Mouse (Mus musculus) liver, embryonic 15.5 days (tissue): ENCODE results near the gene Spata25. TPM values are rescaled to one million over a fixed set of nuclear protein-coding genes. Genes with fewer than 3 reads are reported as not detected.
"Not testable (repeated sequence)": the region's sequence is repeated elsewhere in the genome, so short reads cannot be mapped to it uniquely, and the experiment has no call there.

ENCODE experiments used
- ATAC-seq: fragments of 200-750 bp; cut with Nextera tagmentation; 2 replicates; pipeline ENCODE4 v1.8.0; 2017; ENCODE audit warnings: moderate number of reproducible peaks, mild to moderate bottlenecking, moderate library complexity; ENCODE audit not compliant: insufficient read depth
- H3K27ac ChIP-seq: fragments of 300-500 bp; sonication (generic); replicated peaks from 2 replicates; pipeline ENCODE4 v1.5.1; 2015; ENCODE audit warnings: mild to moderate bottlenecking, inconsistent platforms
- H3K27me3 ChIP-seq: fragments of 300-500 bp; sonication (generic); 2 replicates; pipeline ENCODE4 v1.6.1; 2015; ENCODE audit warnings: mild to moderate bottlenecking, inconsistent platforms
- H3K36me3 ChIP-seq: fragments of 300-500 bp; sonication (generic); replicated peaks from 2 replicates; pipeline ENCODE4 v1.6.1; 2015; ENCODE audit warnings: moderate library complexity, mild to moderate bottlenecking, inconsistent platforms
- H3K4me1 ChIP-seq: fragments of 300-500 bp; sonication (generic); replicated peaks from 2 replicates; pipeline ENCODE4 v1.6.1; 2015; ENCODE audit warnings: inconsistent platforms
- H3K4me2 ChIP-seq: fragments of 300-500 bp; sonication (generic); 2 replicates; pipeline ENCODE4 v1.6.1; 2015; ENCODE audit warnings: moderate library complexity, mild to moderate bottlenecking, inconsistent platforms
- H3K4me3 ChIP-seq: fragments of 300-500 bp; sonication (generic); replicated peaks from 2 replicates; pipeline ENCODE4 v1.5.1; 2015; ENCODE audit warnings: mild to moderate bottlenecking, inconsistent platforms
- H3K9ac ChIP-seq: fragments of 300-500 bp; sonication (generic); 2 replicates; pipeline ENCODE4 v1.6.1; 2015; ENCODE audit warnings: moderate library complexity, mild to moderate bottlenecking, inconsistent platforms
- H3K9me3 ChIP-seq: fragments of 300-500 bp; sonication (generic); replicated peaks from 2 replicates; pipeline ENCODE4 v1.6.1; 2016; ENCODE audit warnings: inconsistent platforms
- WGBS: fragments of 180-500 bp; shearing (Covaris S2); methylation state at CpG from one replicate; pipeline ENCODE4 v1.1.7; 2015; ENCODE audit warnings: mixed read lengths; ENCODE audit not compliant: insufficient replicate concordance; 5-methylcytosine and 5-hydroxymethylcytosine counted together
- polyA plus RNA-seq: library from polyadenylated mRNA; unstranded; fragments of >200 nt; fragmentation: Nextera tagmentation; extraction: Ambion mirVana; gene quantifications from 2 replicates; pipeline ENCODE4 v1.2.1, GENCODE M21; 2015

Spata25 gene
- not detected in 2 replicates for polyA plus RNA-seq

DNA sequence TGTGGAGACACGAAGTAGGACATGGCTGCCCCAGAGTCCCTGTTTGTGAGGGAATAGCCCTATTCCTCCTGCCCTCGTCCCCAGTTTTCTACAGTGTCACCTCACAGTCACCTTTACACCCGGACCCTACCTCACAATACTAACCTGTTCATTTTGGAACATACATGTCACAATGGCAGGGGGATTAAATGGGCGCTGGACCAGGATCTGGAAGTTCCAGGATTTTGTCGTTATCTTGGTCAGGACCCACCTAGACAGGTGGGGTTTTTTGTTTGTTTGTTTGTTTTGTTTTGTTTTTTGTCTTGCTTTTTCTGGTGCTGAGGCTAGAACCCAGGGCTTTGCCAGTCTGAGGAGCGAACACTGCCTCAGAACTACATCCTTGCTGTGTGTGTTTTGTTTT is at the start of gene Spata25:
Gene Spata25, minus strand, starts transcription at position 101 of the 400 bp plus-strand sequence.
- Histone ChIP-seq H3K27me3 (no peaks in the 10 kb centered on the region), H3K27ac (0 out of 2 replicates have a peak within 1 kb of the TSS, but pooled peaks have one; percentile 9), H3K36me3 (peaks cover 19% of the 10 kb centered on the region), H3K9ac (no peak within 1 kb of the TSS), H3K4me3 (no peak within 1 kb of the TSS), H3K9me3 (no peaks in the 10 kb centered on the region), H3K4me1 (peaks cover 34% of the 10 kb centered on the region), H3K4me2 (no peak within 1 kb of the TSS; the same call in 1 of the 2 replicates)
- WGBS, result 72% methylated on average over 6 of the region's 6 CpGs
- ATAC-seq, result no peak

DNA sequence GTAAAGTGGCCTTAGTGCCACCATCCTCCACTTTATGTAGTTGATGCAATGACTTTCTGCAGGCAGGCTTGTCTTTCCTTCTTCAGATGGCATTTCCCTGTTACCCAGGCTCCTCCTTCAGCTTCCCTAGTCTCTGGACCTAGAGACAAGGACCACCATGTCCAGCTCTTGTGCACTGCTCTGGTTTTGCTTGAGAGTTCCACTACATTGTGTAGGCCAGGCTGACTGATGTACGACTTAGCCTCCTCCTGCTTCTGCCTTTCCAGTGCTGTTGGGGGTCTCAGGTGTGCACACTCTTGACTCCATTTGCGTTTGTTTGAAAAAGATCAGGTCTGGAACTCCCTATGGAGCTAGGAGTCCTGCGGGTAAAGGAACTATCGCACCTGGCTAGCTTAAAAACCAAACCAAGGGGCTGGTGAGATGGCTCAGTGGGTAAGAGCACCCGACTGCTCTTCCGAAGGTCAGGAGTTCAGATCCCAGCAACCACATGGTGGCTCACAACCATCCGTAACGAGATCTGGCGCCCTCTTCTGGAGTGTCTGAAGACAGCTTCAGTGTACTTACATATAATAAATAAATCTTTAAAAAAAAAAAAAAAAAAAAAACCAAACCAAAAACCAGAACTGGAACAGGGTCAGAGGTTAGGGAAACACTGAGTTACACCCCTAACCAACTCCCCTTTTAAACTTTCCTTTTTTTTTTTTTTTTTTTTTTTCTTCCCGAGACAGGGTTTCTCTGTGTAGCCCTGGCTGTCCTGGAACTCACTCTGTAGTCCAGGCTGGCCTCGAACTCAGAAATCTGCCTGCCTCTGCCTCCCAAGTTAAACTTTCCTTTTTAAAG is 49.3 kb upstream of the Spata25 start:
- Histone ChIP-seq H3K4me3 (peak overlapping the region; percentile 99), H3K4me2 (peak overlapping the region; percentile 88), H3K4me1 (peaks cover 41% of the 10 kb centered on the region), H3K27ac (peak overlapping the region; percentile 95; the same call in 1 of the 2 replicates), H3K9ac (0 out of 2 replicates have a peak overlapping the region, but pooled peaks have one; percentile 100)
- WGBS, result 63% methylated on average over 11 of the region's 11 CpGs
- not testable (repeated sequence) for ATAC-seq, H3K27me3 ChIP-seq, H3K9me3 ChIP-seq, H3K36me3 ChIP-seq

DNA sequence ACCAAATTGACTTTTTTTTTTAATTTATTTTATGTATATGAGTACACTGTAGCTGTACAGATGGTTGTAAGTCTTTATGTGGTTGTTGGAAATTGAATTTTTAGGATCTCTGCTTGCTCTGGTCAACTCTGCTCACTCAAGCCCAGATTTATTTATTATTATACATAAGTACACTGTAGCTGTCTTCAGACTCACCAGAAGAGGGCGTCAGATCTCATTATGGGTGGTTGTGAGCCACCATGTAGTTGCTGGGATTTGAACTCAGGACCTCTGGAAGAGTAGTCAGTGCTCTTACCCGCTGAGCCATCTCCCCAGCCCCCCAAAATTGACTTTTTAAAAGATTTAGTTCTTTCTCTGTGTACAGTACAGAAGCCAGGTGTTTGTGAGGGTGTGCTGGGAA is 47.3 kb upstream of the Spata25 start:
- H3K27ac ChIP-seq, H3K9ac ChIP-seq, H3K36me3 ChIP-seq, ATAC-seq, H3K9me3 ChIP-seq, H3K4me2 ChIP-seq, H3K4me3 ChIP-seq, H3K27me3 ChIP-seq: not testable (repeated sequence)
- 35% methylated on average over 2 of the region's 2 CpGs for WGBS
- peaks cover 31% of the 10 kb centered on the region for H3K4me1 ChIP-seq

DNA sequence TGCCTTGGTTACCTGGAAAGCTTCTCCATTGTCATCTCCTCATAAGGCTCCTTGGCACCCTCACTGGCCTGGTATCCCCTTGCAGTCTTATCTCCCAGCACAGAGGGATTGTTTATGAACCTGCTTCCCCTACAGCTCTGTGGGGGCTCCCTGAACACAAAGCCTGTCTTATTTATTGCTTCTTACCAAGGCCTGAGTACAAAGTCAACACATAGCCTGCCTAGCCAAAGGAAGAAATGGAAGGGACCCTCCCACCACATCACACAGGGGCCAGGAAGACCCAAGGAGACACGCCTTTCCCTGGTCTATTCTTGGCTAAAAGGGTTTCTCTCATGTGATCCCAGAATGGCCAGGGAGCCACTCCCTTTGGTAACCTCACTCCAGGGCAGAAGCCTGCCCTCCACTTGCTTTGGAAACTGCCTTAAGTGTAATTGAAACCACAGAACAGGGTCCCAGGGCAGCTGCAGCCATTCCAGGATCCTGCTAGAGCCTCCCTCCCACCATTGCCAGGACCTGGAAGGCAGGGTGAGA is 46.0 kb upstream of the Spata25 start:
- Histone ChIP-seq H3K4me3 (no peak overlapping the region), H3K27ac (no peak overlapping the region), H3K9me3 (no peaks in the 10 kb centered on the region), H3K4me1 (peaks cover 26% of the 10 kb centered on the region), H3K36me3 (no peaks in the 10 kb centered on the region), H3K27me3 (no peaks in the 10 kb centered on the region), H3K9ac (no peak overlapping the region), H3K4me2 (no peak overlapping the region)
- 24% methylated on average over 1 of the region's 1 CpGs for WGBS
- no peak for ATAC-seq

DNA sequence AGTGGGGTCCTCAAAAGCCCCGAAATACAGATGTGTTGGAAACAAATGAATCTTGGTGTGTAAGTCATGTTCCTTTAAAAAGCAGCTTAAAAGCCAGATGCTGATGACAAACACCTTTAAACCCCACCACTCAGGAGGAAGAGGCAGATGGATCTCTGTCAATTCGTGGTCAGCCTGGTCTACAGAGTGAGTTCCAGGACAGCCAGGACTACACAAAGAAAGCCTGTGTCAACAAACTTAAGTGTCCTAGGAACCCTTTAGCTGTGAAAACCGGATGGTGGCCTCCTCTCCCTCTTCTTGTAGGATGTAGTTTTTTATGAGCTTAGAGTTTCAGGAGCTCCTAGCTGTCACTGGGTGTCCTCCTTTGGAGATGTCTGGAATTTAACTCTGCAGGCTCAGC is 45.3 kb upstream of the Spata25 start:
- Histone ChIP-seq H3K4me3 (no peak overlapping the region), H3K4me2 (no peak overlapping the region), H3K4me1 (peaks cover 24% of the 10 kb centered on the region), H3K9ac (no peak overlapping the region), H3K27me3 (no peaks in the 10 kb centered on the region), H3K9me3 (no peaks in the 10 kb centered on the region), H3K36me3 (no peaks in the 10 kb centered on the region), H3K27ac (no peak overlapping the region)
- 25% methylated on average over 3 of the region's 3 CpGs for WGBS
- ATAC-seq, result no peak

DNA sequence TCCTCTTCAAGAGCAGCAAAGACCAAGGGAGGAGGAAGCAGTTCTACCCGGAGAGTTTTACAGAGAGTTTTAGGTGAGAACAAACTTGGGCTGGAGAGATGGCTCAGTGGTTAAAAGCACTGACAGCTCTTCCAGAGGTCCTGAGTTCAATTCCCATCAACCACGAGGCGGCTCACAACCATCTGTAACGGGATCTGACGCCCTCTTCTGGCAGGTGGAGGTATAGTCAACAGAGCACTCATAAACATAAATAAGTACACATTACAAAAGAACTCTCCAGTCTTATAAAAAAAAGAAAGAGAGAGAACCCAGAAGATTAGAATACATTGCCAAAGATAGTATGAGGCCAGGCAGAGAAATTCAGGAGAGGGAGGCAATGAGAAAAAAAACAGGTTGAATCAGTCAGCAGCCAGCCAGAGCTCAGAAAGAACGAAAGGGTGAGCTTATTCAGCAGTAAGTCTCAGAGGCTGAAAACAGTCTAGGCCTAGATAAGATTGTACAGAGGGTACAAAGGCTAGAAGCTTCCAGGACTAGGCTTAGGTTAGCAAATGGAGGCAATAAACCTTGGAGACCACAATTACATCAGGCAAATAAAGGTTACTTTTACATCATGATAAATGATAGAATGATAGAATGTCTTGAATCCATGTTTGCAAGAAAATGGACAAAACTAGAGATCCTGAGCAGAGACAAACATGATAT is 43.4 kb upstream of the Spata25 start:
- 50% methylated on average over 6 of the region's 6 CpGs for WGBS
- H3K27ac ChIP-seq, result no peak overlapping the region
- H3K36me3 ChIP-seq, result no peaks in the 10 kb centered on the region
- H3K9ac ChIP-seq, result no peak overlapping the region
- no peak overlapping the region for H3K4me2 ChIP-seq
- no peak overlapping the region for H3K4me3 ChIP-seq
- H3K9me3 ChIP-seq, result no peaks in the 10 kb centered on the region
- H3K27me3 ChIP-seq, result no peaks in the 10 kb centered on the region
- H3K4me1 ChIP-seq, result peaks cover 14% of the 10 kb centered on the region
- ATAC-seq, result no peak

DNA sequence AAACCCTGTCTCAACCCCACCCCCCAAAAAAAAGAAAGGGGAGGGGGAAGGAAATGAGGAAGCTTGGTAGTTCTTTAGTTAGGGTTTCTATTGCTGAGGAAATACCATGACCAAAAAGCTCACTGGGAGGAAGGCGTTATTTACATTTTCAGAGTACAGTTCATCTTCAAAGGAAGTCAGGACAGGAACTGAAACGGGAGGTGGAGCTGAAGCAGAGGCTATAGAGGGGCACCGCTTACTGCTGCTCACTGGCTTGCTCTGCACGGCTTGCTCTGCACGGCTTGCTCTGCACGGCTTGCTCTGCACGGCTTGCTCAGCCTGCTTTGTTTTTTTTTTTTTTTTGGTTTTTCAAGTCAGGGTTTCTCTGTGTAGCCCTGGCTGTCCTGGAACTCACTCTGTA is 40.2 kb upstream of the Spata25 start:
- Histone ChIP-seq H3K9ac (no peak overlapping the region), H3K9me3 (no peaks in the 10 kb centered on the region), H3K36me3 (no peaks in the 10 kb centered on the region), H3K27me3 (no peaks in the 10 kb centered on the region), H3K4me2 (no peak overlapping the region), H3K27ac (no peak overlapping the region), H3K4me1 (peaks cover 12% of the 10 kb centered on the region), H3K4me3 (no peak overlapping the region)
- ATAC-seq, result peak; percentile 30
- WGBS, result 36% methylated on average over 7 of the region's 7 CpGs

DNA sequence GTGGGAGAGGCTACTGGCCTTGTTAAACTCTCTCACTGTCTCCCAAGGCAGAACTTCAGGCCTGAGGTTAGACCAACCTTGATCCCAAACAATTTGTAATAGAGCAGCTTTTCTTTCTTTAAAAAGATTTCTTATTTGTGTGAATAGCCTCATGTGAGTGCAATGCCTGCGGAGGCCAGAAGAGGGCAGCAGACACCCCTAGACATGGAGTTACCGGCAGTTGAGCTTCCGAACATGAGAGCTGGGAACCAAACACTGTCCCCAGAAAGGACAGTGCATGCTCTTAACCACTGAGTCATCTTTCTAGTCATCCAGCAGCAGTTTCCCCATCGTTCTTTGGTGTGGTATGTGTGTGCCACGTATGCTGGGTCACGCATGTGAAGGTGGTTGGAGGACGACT is 39.2 kb upstream of the Spata25 start:
- no peaks in the 10 kb centered on the region for H3K9me3 ChIP-seq
- no peak for ATAC-seq
- no peaks in the 10 kb centered on the region for H3K27me3 ChIP-seq
- H3K36me3 ChIP-seq, result no peaks in the 10 kb centered on the region
- no peak overlapping the region; the same call in 1 of the 2 replicates for H3K27ac ChIP-seq
- peaks cover 16% of the 10 kb centered on the region for H3K4me1 ChIP-seq
- no peak overlapping the region for H3K4me3 ChIP-seq
- 88% methylated on average over 7 of the region's 7 CpGs for WGBS
- no peak overlapping the region for H3K4me2 ChIP-seq
- H3K9ac ChIP-seq, result no peak overlapping the region

DNA sequence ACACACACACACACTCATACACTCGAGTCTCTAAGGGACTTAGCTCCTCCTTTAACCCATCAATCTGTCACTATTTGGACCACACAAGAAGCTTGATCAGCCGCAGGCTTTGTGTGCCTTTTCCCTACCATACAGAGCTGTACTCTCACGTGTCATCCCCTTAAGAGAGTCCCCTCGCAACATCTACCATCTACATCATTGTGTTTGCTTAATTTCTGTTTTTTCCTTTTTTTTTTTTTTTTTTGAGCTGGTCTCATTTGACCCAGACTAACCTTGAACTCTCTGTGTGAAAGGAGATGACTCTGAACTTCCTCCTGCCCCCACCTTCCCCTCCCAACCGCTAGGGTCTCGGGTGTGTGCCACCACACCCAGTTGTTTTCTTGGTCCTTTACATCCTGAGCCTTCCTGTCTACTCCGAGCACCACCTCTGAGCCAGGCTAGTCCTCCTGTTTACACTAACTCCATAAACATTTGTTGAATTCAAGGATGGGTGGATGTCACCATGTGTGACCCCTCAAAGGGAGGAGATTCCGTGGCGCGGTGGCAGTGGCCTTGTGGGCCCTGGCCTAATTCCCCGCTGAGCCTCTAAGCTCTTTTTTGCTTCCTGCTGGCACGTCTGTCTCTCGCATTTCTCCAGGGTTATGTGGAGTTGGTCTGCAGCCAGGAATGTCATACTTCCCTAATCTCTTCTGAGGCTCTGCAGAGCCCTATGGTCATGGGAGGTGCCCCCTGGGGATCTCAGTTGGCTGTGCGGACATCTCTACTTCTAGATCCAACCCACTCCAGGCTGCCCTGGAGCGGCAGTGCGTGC is 38.6 kb upstream of the Spata25 start:
- H3K9me3 ChIP-seq, result no peaks in the 10 kb centered on the region
- H3K27ac ChIP-seq, result peak overlapping the region; percentile 51; the same call in 1 of the 2 replicates
- peak; percentile 38; the same call in 1 of the 2 replicates for ATAC-seq
- H3K9ac ChIP-seq, result no peak overlapping the region
- 39% methylated on average over 16 of the region's 16 CpGs for WGBS
- no peak overlapping the region for H3K4me2 ChIP-seq
- H3K4me3 ChIP-seq, result no peak overlapping the region
- no peaks in the 10 kb centered on the region for H3K36me3 ChIP-seq
- no peaks in the 10 kb centered on the region; the same call in 1 of the 2 replicates for H3K27me3 ChIP-seq
- peaks cover 21% of the 10 kb centered on the region for H3K4me1 ChIP-seq

DNA sequence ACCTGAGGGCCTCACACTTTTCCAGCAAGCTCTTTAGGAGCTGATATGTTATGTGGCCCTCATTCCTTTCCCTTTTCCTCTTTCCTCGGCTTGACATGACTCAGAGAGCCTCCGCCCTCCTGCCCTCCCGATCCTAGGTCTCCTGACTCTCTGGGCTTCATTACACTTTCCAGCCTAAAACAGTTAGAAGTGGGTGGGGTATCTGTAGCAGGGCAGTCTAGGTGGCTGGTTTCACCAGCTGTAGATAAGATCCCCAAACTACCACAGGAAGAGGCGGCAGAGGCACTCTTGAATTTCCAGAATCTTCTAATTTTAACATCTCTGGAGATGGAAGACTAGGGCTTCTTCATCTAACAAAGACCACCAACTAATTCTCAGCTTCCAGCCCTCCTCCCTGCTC is 36.3 kb upstream of the Spata25 start:
- WGBS, result 20% methylated on average over 4 of the region's 4 CpGs
- Histone ChIP-seq H3K4me3 (no peak overlapping the region), H3K4me1 (peaks cover 30% of the 10 kb centered on the region), H3K27me3 (peaks cover 7% of the 10 kb centered on the region), H3K36me3 (no peaks in the 10 kb centered on the region), H3K4me2 (no peak overlapping the region), H3K9me3 (no peaks in the 10 kb centered on the region), H3K27ac (no peak overlapping the region), H3K9ac (no peak overlapping the region)
- no peak for ATAC-seq
